ENCODE assay signal across 28 mouse cellular contexts in the genomic region with DNA sequence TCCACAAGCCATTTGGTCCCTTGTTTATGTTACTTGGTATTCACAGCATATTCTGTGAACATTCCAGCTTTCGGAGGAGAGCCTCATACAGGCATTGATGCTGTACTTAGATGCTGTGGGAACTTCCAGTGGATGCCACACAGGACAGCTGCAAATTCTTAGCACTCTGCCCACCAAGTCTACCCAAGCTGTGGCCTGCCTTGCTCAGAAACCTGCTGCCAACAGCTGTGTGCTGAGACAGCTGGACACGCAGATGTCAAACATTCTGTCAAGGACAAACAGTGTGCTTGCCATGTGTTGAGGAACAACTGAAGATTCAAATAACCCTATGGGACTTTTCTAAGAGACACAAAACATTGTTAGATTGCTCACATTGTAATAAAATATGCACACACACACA. TPM values are rescaled to one million over a fixed set of nuclear protein-coding genes. Genes with fewer than 3 reads are reported as not detected.
DNase-seq lines count a peak whose midpoint lies in the region; ATAC-seq and TF ChIP-seq lines count a peak whose summit lies in the region.
"Had no signal": no experiment of that assay in that cellular context is flagged by ENCODE, and none has a peak within 500 bp of the region (broad histone marks: within the 10 kb centered on the region; RNA-seq: fewer than 3 reads in every experiment).

No protein-coding gene starts in this region.

- H3K36me3 ChIP-seq in embryonic facial prominence, embryonic 14.5 days (ENCODE audit: control insufficient read depth, insufficient read depth, low read length) = no peaks in the 10 kb centered on the region
- no peaks in the 10 kb centered on the region for H3K36me3 ChIP-seq in embryonic facial prominence, embryonic 10.5 days (replicated peaks)
- no peaks in the 10 kb centered on the region for H3K36me3 ChIP-seq in embryonic facial prominence, embryonic 15.5 days
- no peaks in the 10 kb centered on the region for H3K36me3 ChIP-seq in intestine, postnatal 0 days (ENCODE audit: control insufficient read depth, insufficient read depth)
- H3K36me3 ChIP-seq: embryonic facial prominence, embryonic 13.5 days; forebrain, embryonic 10.5 days; forebrain, embryonic 12.5 days had no signal

- H3K4me1 ChIP-seq in embryonic facial prominence, embryonic 14.5 days (ENCODE audit: control insufficient read depth, insufficient read depth, low read length) = peaks cover 17% of the 10 kb centered on the region
- peaks cover 22% of the 10 kb centered on the region for H3K4me1 ChIP-seq in embryonic facial prominence, embryonic 10.5 days
- peaks cover 16% of the 10 kb centered on the region for H3K4me1 ChIP-seq in embryonic facial prominence, embryonic 15.5 days
- H3K4me1 ChIP-seq in intestine, postnatal 0 days (replicated peaks; ENCODE audit: control insufficient read depth, insufficient read depth, low read length) = peaks cover 10% of the 10 kb centered on the region

- intact Hi-C loops in heart, postnatal 10 days (cut with DNase I) = no loop called here

- no peak overlapping the region for H3K4me2 ChIP-seq in embryonic facial prominence, embryonic 14.5 days (ENCODE audit: low read depth, low read length)
- H3K4me2 ChIP-seq in embryonic facial prominence, embryonic 15.5 days (replicated peaks) = no peak overlapping the region
- no peak overlapping the region for H3K4me2 ChIP-seq in intestine, postnatal 0 days (replicated peaks; ENCODE audit: low read depth)
- H3K4me2 ChIP-seq: embryonic facial prominence, embryonic 13.5 days; forebrain, embryonic 12.5 days had no signal

- no peak for TF ChIP-seq CTCF in intestine, postnatal 0 days (IDR thresholded peaks at IDR 0.05; ENCODE audit: low read depth)

- 76% methylated on average over 2 of the region's 2 CpGs for WGBS in embryonic facial prominence, embryonic 14.5 days
- WGBS in embryonic facial prominence, embryonic 10.5 days = 93% methylated on average over 2 of the region's 2 CpGs
- WGBS in embryonic facial prominence, embryonic 15.5 days = 74% methylated on average over 2 of the region's 2 CpGs
- 65% methylated on average over 2 of the region's 2 CpGs for WGBS in intestine, postnatal 0 days

- ATAC-seq in embryonic facial prominence, embryonic 14.5 days (ENCODE audit: low read depth) = peak; percentile 19; the same call in 1 of the 2 replicates
- ATAC-seq in embryonic facial prominence, embryonic 15.5 days (ENCODE audit: insufficient number of reproducible peaks, low FRiP score, low TSS enrichment, low read depth) = peak; percentile 37; the same call in 1 of the 2 replicates
- ATAC-seq in intestine, postnatal 0 days = no peak
- ATAC-seq: activated CD4-positive, CD25-positive, alpha-beta regulatory T cell, adult 4 months; CD4-positive, CD25-positive, alpha-beta regulatory T cell, adult 4 months; forebrain, embryonic 14.5 days; forebrain, embryonic 16.5 days; Patski had no signal

- no peak overlapping the region for H3K4me3 ChIP-seq in embryonic facial prominence, embryonic 14.5 days (ENCODE audit: low read depth, low read length)
- no peak overlapping the region for H3K4me3 ChIP-seq in embryonic facial prominence, embryonic 10.5 days
- no peak overlapping the region for H3K4me3 ChIP-seq in embryonic facial prominence, embryonic 15.5 days (replicated peaks)
- no peak overlapping the region for H3K4me3 ChIP-seq in intestine, postnatal 0 days (ENCODE audit: low read depth, low read length)
- H3K4me3 ChIP-seq: embryonic facial prominence, embryonic 13.5 days; erythroblast, embryonic 14.5 days; forebrain, embryonic 10.5 days; forebrain, embryonic 12.5 days had no signal

- no peaks in the 10 kb centered on the region for H3K27me3 ChIP-seq in embryonic facial prominence, embryonic 14.5 days (replicated peaks; ENCODE audit: control insufficient read depth, insufficient read depth, low read length)
- no peaks in the 10 kb centered on the region for H3K27me3 ChIP-seq in embryonic facial prominence, embryonic 10.5 days (replicated peaks; ENCODE audit: low read depth, poor library complexity, severe bottlenecking)
- no peaks in the 10 kb centered on the region for H3K27me3 ChIP-seq in embryonic facial prominence, embryonic 15.5 days
- no peaks in the 10 kb centered on the region for H3K27me3 ChIP-seq in intestine, postnatal 0 days (replicated peaks; ENCODE audit: control insufficient read depth, insufficient read depth, low read length)
- H3K27me3 ChIP-seq: CH12.LX; embryonic facial prominence, embryonic 13.5 days; forebrain, embryonic 12.5 days; Patski had no signal

- H3K27ac ChIP-seq in embryonic facial prominence, embryonic 14.5 days (replicated peaks; ENCODE audit: low read depth, low read length) = no peak overlapping the region
- H3K27ac ChIP-seq in embryonic facial prominence, embryonic 10.5 days (replicated peaks) = no peak overlapping the region
- no peak overlapping the region for H3K27ac ChIP-seq in embryonic facial prominence, embryonic 15.5 days (replicated peaks)
- no peak overlapping the region for H3K27ac ChIP-seq in intestine, postnatal 0 days (ENCODE audit: low read depth, low read length)
- H3K27ac ChIP-seq: embryonic facial prominence, embryonic 13.5 days; forebrain, embryonic 12.5 days had no signal

- H3K9ac ChIP-seq in embryonic facial prominence, embryonic 14.5 days (ENCODE audit: low read depth, low read length) = no peak overlapping the region
- H3K9ac ChIP-seq in embryonic facial prominence, embryonic 15.5 days = no peak overlapping the region
- no peak overlapping the region for H3K9ac ChIP-seq in intestine, postnatal 0 days (ENCODE audit: low read depth, low read length)
- H3K9ac ChIP-seq: embryonic facial prominence, embryonic 13.5 days; forebrain, embryonic 12.5 days had no signal

- DNase-seq in embryonic facial prominence, embryonic 14.5 days (ENCODE audit: low spot score) = peak; percentile 81
- no peak for DNase-seq in embryonic facial prominence, embryonic 10.5 days (ENCODE audit: low spot score)
- peak; percentile 83 for DNase-seq in heart, adult 11 months
- no peak for DNase-seq in heart, postnatal 10 days
- DNase-seq: adrenal gland, adult 8-10 months; adrenal gland, postnatal 14 days; adrenal gland, postnatal 36 days; B cell, adult 2 months; cerebellum, adult 2 months; cerebellum, adult 9-10 months; cerebellum, postnatal 10 days; cerebellum, postnatal 25 days had no signal

- H3K9me3 ChIP-seq in embryonic facial prominence, embryonic 14.5 days (ENCODE audit: control insufficient read depth, low read length) = no peaks in the 10 kb centered on the region
- no peaks in the 10 kb centered on the region for H3K9me3 ChIP-seq in embryonic facial prominence, embryonic 10.5 days
- H3K9me3 ChIP-seq in embryonic facial prominence, embryonic 15.5 days (replicated peaks) = no peaks in the 10 kb centered on the region
- no peaks in the 10 kb centered on the region for H3K9me3 ChIP-seq in intestine, postnatal 0 days (ENCODE audit: control insufficient read depth)
- H3K9me3 ChIP-seq: embryonic facial prominence, embryonic 13.5 days; forebrain, embryonic 10.5 days; forebrain, embryonic 12.5 days; G1E had no signal

RNA-seq across cellular contexts. Expression of a gene that starts 1.8 kb away (rescaled TPM):
- polyA plus RNA-seq in embryonic facial prominence, embryonic 14.5 days (2014; fragmentation: Nextera tagmentation; extraction: Ambion mirVana) = 176 and 185 TPM in 2 replicates
- polyA plus RNA-seq in embryonic facial prominence, embryonic 10.5 days (2016; fragmentation: Nextera tagmentation; extraction: Ambion mirVana) = 103 and 112 TPM in 2 replicates
- total RNA-seq in heart, postnatal 10 days (2021) = 10 to 100 TPM; 23.6 to 25.4 TPM
- polyA plus RNA-seq in embryonic facial prominence, embryonic 15.5 days (2015; fragmentation: Nextera tagmentation; extraction: Ambion mirVana) = 144 and 153 TPM in 2 replicates
- polyA plus RNA-seq in intestine, postnatal 0 days (2015; fragmentation: Nextera tagmentation; extraction: Ambion mirVana) = 85.8 and 86.3 TPM in 2 replicates

RNA-seq across cellular contexts. Expression of a gene that starts 23.4 kb away (rescaled TPM):
- polyA plus RNA-seq in embryonic facial prominence, embryonic 14.5 days (2014; fragmentation: Nextera tagmentation; extraction: Ambion mirVana) = 14.6 and 17.9 TPM in 2 replicates
- 20.1 and 22.7 TPM in 2 replicates for polyA plus RNA-seq in embryonic facial prominence, embryonic 10.5 days (2016; fragmentation: Nextera tagmentation; extraction: Ambion mirVana)
- 1 to 10 TPM; 6.6 to 6.9 TPM for total RNA-seq in heart, postnatal 10 days (2021)
- 20.6 and 21.3 TPM in 2 replicates for polyA plus RNA-seq in embryonic facial prominence, embryonic 15.5 days (2015; fragmentation: Nextera tagmentation; extraction: Ambion mirVana)
- 14.8 and 15.7 TPM in 2 replicates for polyA plus RNA-seq in intestine, postnatal 0 days (2015; fragmentation: Nextera tagmentation; extraction: Ambion mirVana)

RNA-seq across cellular contexts. Expression of a gene that starts 36.2 kb away (rescaled TPM):
- polyA plus RNA-seq in embryonic facial prominence, embryonic 14.5 days (2014; fragmentation: Nextera tagmentation; extraction: Ambion mirVana) = not detected in 2 replicates
- polyA plus RNA-seq in embryonic facial prominence, embryonic 10.5 days (2016; fragmentation: Nextera tagmentation; extraction: Ambion mirVana) = not detected in 2 replicates
- not detected for total RNA-seq in heart, postnatal 10 days (2021)
- not detected in 2 replicates for polyA plus RNA-seq in embryonic facial prominence, embryonic 15.5 days (2015; fragmentation: Nextera tagmentation; extraction: Ambion mirVana)
- polyA plus RNA-seq in intestine, postnatal 0 days (2015; fragmentation: Nextera tagmentation; extraction: Ambion mirVana) = 261 and 305 TPM in 2 replicates
- total RNA-seq: adrenal gland, adult 18-20 months; adrenal gland, adult 8-10 months; adrenal gland, postnatal 14 days; adrenal gland, postnatal 36 days; CH12.LX; G1E had no signal
- polyA plus RNA-seq: activated CD4-positive, CD25-positive, alpha-beta regulatory T cell, adult 4 months; CD4-positive, CD25-positive, alpha-beta regulatory T cell, adult 4 months; cerebellum, adult 2 months; cortical plate, adult 2 months; embryonic facial prominence, embryonic 11.5 days; embryonic facial prominence, embryonic 13.5 days; erythroblast, embryonic 14.5 days; forebrain, embryonic 10.5 days; forebrain, embryonic 12.5 days; forebrain, embryonic 14.5 days; forebrain, embryonic 16.5 days; G1E had no signal

Comparison
In these comparisons a context has a peak if more than half of its experiments do, and no peak if none do; other contexts are left out.
1. DNase-seq: peak in embryonic facial prominence, embryonic 14.5 days (single experiment) and heart, adult 11 months (single experiment); none in embryonic facial prominence, embryonic 10.5 days (single experiment) and heart, postnatal 10 days (0 of 2).
2. RNA of a gene that starts 36.2 kb away (polyA plus RNA-seq): 261 to 305 TPM in intestine, postnatal 0 days; not detected in embryonic facial prominence, embryonic 14.5 days, not detected in embryonic facial prominence, embryonic 10.5 days and not detected in embryonic facial prominence, embryonic 15.5 days; every median in the first group is over 100 times any median in the second.